Mouse (Mus musculus): ENCODE results near the gene Timp2.
A peak's percentile ranks its signal among the peaks of the same experiment; 100 is the strongest.

DNA sequence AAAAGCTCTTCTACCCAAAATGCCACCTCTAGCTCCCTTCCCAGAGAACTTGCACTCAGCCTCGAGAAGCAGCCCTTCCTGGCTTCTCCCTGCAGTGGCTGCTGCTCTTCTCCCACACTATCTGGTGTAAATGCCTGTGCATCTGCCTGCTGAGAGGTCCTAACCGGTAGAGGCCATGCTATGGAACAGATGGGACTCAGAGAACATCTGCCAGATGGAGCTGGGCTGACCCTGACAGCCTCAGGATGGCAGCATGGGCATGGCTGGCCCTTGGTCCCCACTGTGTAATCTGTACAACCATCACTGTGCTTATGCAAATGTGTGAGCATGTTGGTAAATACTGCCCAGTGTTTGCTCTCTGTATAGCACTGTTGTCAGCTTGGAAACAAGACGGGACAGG is 32.9 kb downstream of the Timp2 start:
- TF ChIP-seq CTCF (IDR thresholded peaks at IDR 0.05; ENCODE audit: control insufficient read depth, insufficient read depth, low read length): 0 out of 2 replicates have a peak, but pooled peaks have one; percentile 1
- TF ChIP-seq POLR2A (IDR thresholded peaks at IDR 0.05; ENCODE audit: borderline replicate concordance, control insufficient read depth, low read depth, low read length): no peak
